Mouse (Mus musculus) heart, adult 2 months (tissue): ENCODE measurements around the gene Mmrn2. TPM values are rescaled to one million over a fixed set of nuclear protein-coding genes. Genes with fewer than 3 reads are reported as not detected.

Experiments used
- DNase-seq, 2 experiments: peaks; one replicate each; pipeline ENCODE4 v3.0.0; 2021
- H3K27ac ChIP-seq: fragments of 200-600 bp; 2 replicates; pipeline ENCODE4 v1.8.1; 2022
- H3K27me3 ChIP-seq: fragments of 200-500 bp; 2 replicates; pipeline ENCODE4 v1.6.1; 2012; ENCODE audit warnings: mild to moderate bottlenecking, low read length, inconsistent platforms, mixed read lengths; ENCODE audit not compliant: control insufficient read depth, insufficient read depth
- H3K36me3 ChIP-seq: fragments of 200-500 bp; 2 replicates; pipeline ENCODE4 v1.6.1; 2012; ENCODE audit warnings: low read length, inconsistent platforms; ENCODE audit not compliant: control insufficient read depth, insufficient read depth
- H3K4me1 ChIP-seq: fragments of 200-500 bp; 2 replicates; pipeline ENCODE4 v1.6.1; 2011; ENCODE audit warnings: low read length; ENCODE audit not compliant: control insufficient read depth, insufficient read depth
- H3K4me3 ChIP-seq: fragments of 200-600 bp; 2 replicates; pipeline ENCODE4 v1.8.1; 2022
- H3K79me2 ChIP-seq: fragments of 200-500 bp; replicated peaks from 2 replicates; pipeline ENCODE4 v1.6.1; 2012; ENCODE audit warnings: mild to moderate bottlenecking, inconsistent platforms, low read length, moderate library complexity, mixed read lengths; ENCODE audit not compliant: control insufficient read depth, insufficient read depth
- H3K9ac ChIP-seq: fragments of 200-500 bp; 2 replicates; pipeline ENCODE4 v1.6.1; 2012; ENCODE audit warnings: low read depth, mild to moderate bottlenecking, control low read depth, inconsistent platforms, low read length, mixed read lengths
- CTCF ChIP-seq: fragments of 200-600 bp; IDR thresholded peaks from 2 replicates; pipeline ENCODE4 v1.8.1; 2022; ENCODE audit warnings: antibody characterized with exemption, mild to moderate bottlenecking, moderate library complexity
- EP300 ChIP-seq: fragments of 200-500 bp; IDR thresholded peaks from 2 replicates; pipeline ENCODE4 v1.6.1; 2011; ENCODE audit warnings: low read depth, low read length, control low read depth; ENCODE audit not compliant: insufficient read depth
- POLR2A ChIP-seq: fragments of 200-500 bp; IDR thresholded peaks from 2 replicates; pipeline ENCODE4 v1.6.1; 2011; ENCODE audit warnings: mild to moderate bottlenecking, low read depth, low read length, control low read depth; ENCODE audit not compliant: insufficient read depth
- WGBS: fragments of 180-500 bp; shearing (Covaris S2); methylation state at CpG from one replicate; pipeline ENCODE4 v1.1.7; 2018; 5-methylcytosine and 5-hydroxymethylcytosine counted together
- intact Hi-C: fragments of 180-260 bp; cut with DNase I; formaldehyde crosslinking; loops from one replicate; pipeline ENCODE4 v1.15.1; 2025
- polyA plus RNA-seq: library from polyadenylated mRNA; depleted of rRNA; stranded (reverse); fragments of >200 nt; gene quantifications from 2 replicates; pipeline ENCODE4 v1.2.3, GENCODE M21; 2012; rRNA removed
- total RNA-seq, 2 experiments: library from RNA; stranded (reverse); gene quantifications; 2 replicates each; pipeline ENCODE4 v1.2.3; 2021

Gene Mmrn2
- total and polyA plus RNA-seq, 3 experiments = 17.6 to 44.1 (median 30.4) TPM

DNA sequence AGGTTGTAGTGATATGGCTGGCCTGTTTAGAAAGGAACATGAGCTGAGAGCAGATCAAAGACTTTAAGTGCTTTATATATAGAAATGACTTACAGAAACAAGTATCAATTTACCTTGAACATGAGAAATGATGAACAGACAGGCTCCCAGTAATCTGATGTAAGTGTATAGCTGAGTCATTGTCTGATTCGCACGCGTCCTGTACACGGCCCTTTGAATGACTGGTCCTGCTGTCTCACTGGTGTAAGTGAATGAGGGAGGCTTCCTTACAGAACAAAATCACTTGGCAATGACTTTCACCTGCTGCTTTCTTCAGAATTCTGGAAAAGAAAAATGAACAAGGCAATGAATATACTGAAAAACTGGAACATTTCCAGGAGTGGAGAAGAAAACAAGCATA, 72.4 kb downstream of the Mmrn2 start:
- H3K27me3 ChIP-seq = no peaks in the 10 kb centered on the region
- no peak overlapping the region for H3K9ac ChIP-seq
- H3K4me1 ChIP-seq = peaks cover 4% of the 10 kb centered on the region; the same call in 1 of the 2 replicates
- no peak for TF ChIP-seq EP300
- no peak for TF ChIP-seq POLR2A
- TF ChIP-seq CTCF = no peak
- peaks cover 22% of the 10 kb centered on the region for H3K36me3 ChIP-seq
- DNase-seq = no peak
- H3K79me2 ChIP-seq = no peaks in the 10 kb centered on the region
- H3K4me3 ChIP-seq = no peak overlapping the region
- H3K27ac ChIP-seq = no peak overlapping the region
- intact Hi-C loops = no loop called here
- WGBS = 64% methylated on average over 4 of the region's 4 CpGs

DNA sequence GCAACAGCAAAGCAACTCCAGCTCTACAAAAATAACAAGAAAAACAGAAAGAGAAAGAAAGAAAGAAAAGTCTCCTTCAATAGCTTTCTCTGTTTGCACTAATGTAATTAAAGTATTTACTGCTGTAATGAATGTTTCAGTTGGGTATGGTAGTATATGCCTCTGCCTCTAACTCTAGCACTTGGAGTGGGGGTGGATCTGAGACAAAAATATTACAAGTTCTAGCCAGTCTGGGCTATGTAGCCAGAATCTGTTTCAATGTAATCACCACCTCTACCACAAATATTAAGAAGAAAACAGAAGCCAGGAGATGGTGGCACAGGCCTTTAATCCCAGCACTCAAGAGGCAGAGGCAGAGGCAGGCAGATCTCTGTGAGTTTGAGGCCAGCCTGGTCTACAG, 73.1 kb downstream of the Mmrn2 start:
- TF ChIP-seq EP300 = no peak
- H3K27me3 ChIP-seq = no peaks in the 10 kb centered on the region
- H3K9ac ChIP-seq = no peak overlapping the region
- H3K79me2 ChIP-seq = no peaks in the 10 kb centered on the region
- DNase-seq = no peak
- H3K4me3 ChIP-seq = no peak overlapping the region
- no peak overlapping the region for H3K27ac ChIP-seq
- intact Hi-C loops = no loop called here
- H3K36me3 ChIP-seq = peaks cover 16% of the 10 kb centered on the region
- peaks cover 2% of the 10 kb centered on the region; the same call in 1 of the 2 replicates for H3K4me1 ChIP-seq

DNA sequence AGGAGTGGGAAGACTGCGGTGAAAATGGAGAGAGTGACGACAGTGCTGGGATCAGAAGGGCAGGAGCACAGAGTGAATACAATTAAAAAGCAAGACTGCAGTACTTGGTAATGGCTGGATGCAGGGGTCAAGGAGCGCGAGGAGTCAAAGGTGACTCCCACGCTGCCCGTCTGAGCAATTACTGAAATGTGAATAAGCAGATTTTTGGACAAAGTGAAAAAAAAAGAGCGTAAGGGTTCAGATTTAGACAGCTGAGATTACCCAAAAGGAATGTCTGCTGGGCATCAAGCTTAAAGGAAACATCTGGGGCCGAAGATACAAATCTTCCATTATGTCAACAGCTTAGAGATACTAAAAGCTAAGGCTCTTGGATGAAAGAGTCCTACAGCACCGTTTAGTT, 74.5 kb downstream of the Mmrn2 start:
- no peak for TF ChIP-seq POLR2A
- no peak for TF ChIP-seq CTCF
- TF ChIP-seq EP300 = no peak
- Histone ChIP-seq H3K36me3 (peaks cover 13% of the 10 kb centered on the region), H3K9ac (no peak overlapping the region), H3K27me3 (no peaks in the 10 kb centered on the region), H3K27ac (no peak overlapping the region), H3K4me1 (peaks cover 1% of the 10 kb centered on the region), H3K79me2 (no peaks in the 10 kb centered on the region), H3K4me3 (no peak overlapping the region)
- intact Hi-C loops = no loop called here
- DNase-seq = no peak
- WGBS = 29% methylated on average over 9 of the region's 9 CpGs

DNA sequence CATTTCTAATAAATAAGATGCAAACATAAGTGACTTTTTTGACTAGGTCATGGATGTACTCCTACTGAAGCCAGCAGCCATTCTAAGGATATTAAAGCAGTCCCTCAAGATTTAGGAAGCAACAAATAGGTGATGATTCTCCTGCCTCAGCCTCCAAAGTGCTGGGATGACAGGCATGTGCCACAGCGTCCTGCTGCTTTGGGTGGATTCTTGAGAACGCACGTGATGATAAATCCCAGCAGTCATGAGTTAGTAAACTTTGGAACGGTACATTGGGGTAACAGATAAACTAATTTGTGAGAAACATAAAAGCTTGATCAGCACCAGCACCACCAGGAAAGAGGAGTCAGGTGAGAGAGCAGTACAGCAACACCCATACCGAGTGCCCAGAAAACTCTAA, 75.2 kb downstream of the Mmrn2 start:
- DNase-seq = no peak
- H3K4me1 ChIP-seq = peaks cover 1% of the 10 kb centered on the region
- TF ChIP-seq EP300 (no peak), POLR2A (no peak), CTCF (no peak)
- no peaks in the 10 kb centered on the region for H3K27me3 ChIP-seq
- H3K36me3 ChIP-seq = peaks cover 7% of the 10 kb centered on the region
- H3K27ac ChIP-seq = no peak overlapping the region
- no peaks in the 10 kb centered on the region for H3K79me2 ChIP-seq
- H3K4me3 ChIP-seq = no peak overlapping the region
- intact Hi-C loops = no loop called here
- H3K9ac ChIP-seq = no peak overlapping the region
- 70% methylated on average over 5 of the region's 5 CpGs for WGBS

DNA sequence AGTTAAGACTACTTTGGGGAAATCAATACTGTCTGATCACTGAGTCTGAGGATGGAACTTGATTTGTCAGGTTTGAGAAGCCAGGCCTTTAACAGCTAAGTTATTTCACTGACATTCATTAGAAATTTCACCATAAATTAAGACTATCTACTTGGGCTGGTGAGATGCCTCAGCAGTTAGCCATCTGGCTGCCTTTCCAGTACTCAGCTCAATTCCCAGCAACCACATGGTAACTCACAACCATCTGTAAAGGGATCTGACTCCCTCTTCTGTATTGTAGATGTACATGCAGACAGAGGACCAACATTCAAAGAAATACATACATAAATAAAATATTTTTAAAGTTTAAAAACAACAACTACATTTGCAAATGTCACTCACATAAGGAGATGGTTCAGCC, 76.6 kb downstream of the Mmrn2 start:
- Histone ChIP-seq H3K36me3 (peaks cover 5% of the 10 kb centered on the region), H3K9ac (no peak overlapping the region), H3K79me2 (no peaks in the 10 kb centered on the region), H3K27me3 (no peaks in the 10 kb centered on the region), H3K4me1 (peaks cover 3% of the 10 kb centered on the region), H3K4me3 (no peak overlapping the region), H3K27ac (no peak overlapping the region)
- TF ChIP-seq CTCF (no peak), POLR2A (no peak), EP300 (no peak)
- intact Hi-C loops = no loop called here
- DNase-seq = no peak

DNA sequence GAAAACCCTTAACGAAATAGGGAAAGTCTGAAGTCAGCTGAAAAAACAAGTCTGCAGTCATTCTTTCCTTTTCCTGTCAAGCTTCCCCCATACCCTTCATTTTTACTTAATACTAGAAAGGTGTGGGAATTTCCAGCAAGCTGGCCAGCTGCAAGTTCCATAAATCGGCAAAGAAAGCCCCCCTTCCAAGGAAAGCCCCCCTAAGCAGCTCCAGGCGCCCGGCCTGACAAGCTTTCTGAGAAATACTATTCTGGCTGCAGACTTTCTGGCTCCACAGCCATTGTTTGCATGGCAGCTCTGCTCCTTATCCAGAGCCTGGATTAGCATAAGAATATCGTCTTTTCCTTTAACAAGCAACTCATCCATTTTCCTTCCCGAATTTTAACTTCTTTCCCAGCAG, 78.4 kb downstream of the Mmrn2 start:
- H3K9ac ChIP-seq = no peak overlapping the region
- intact Hi-C loops = no loop called here
- H3K36me3 ChIP-seq = peaks cover 16% of the 10 kb centered on the region

More for the DNA sequence above, 78.4 kb downstream of the Mmrn2 start:
- TF ChIP-seq EP300 = no peak
- no peak for TF ChIP-seq CTCF
- TF ChIP-seq POLR2A = no peak
- WGBS = 17% methylated on average over 6 of the region's 6 CpGs
- H3K27me3 ChIP-seq = no peaks in the 10 kb centered on the region
- H3K4me1 ChIP-seq = peaks cover 4% of the 10 kb centered on the region
- H3K4me3 ChIP-seq = no peak overlapping the region
- H3K79me2 ChIP-seq = no peaks in the 10 kb centered on the region
- DNase-seq = no peak
- H3K27ac ChIP-seq = no peak overlapping the region

Other genes starting within 250 kb of the Mmrn2 start
- gene Npy4r, start 223.0 kb upstream of the Mmrn2 start, total RNA-seq = under 1 TPM; 0.08 to 0.18 TPM
- 0.80 and 1.1 TPM in 2 replicates for gene Npy4r, start 223.0 kb upstream of the Mmrn2 start, polyA plus RNA-seq
- under 1 TPM; 0.23 to 0.26 TPM for gene Gprin2, start 173.8 kb upstream of the Mmrn2 start, total RNA-seq
- gene Gprin2, start 173.8 kb upstream of the Mmrn2 start, polyA plus RNA-seq = 0.10 and 0.20 TPM in 2 replicates
- under 1 TPM; 0.43 to 0.78 TPM for gene Syt15, start 155.9 kb upstream of the Mmrn2 start, total RNA-seq
- 1.5 and 1.6 TPM in 2 replicates for gene Syt15, start 155.9 kb upstream of the Mmrn2 start, polyA plus RNA-seq
- 1 to 10 TPM; 7.8 to 9.9 TPM for gene Shld2, start 65.0 kb upstream of the Mmrn2 start, total RNA-seq
- 2.4 and 3.5 TPM in 2 replicates for gene Shld2, start 65.0 kb upstream of the Mmrn2 start, polyA plus RNA-seq
- 100 to 1,000 TPM; 127 to 148 TPM for gene Glud1, start 64.7 kb upstream of the Mmrn2 start, total RNA-seq
- 52.1 and 73.2 TPM in 2 replicates for gene Glud1, start 64.7 kb upstream of the Mmrn2 start, polyA plus RNA-seq
- not detected for gene Fam25c, start 20.0 kb upstream of the Mmrn2 start, total RNA-seq
- gene Fam25c, start 20.0 kb upstream of the Mmrn2 start, polyA plus RNA-seq = not detected in 2 replicates
- 10 to 100 TPM; 11.5 to 12.9 TPM for gene Sncg, start 676 bp upstream of the Mmrn2 start, total RNA-seq
- gene Sncg, start 676 bp upstream of the Mmrn2 start, polyA plus RNA-seq = 14.2 and 15.2 TPM in 2 replicates
- 10 to 100 TPM; 58.4 to 62.5 TPM for gene Bmpr1a, start 127.9 kb downstream of the Mmrn2 start, total RNA-seq
- gene Bmpr1a, start 127.9 kb downstream of the Mmrn2 start, polyA plus RNA-seq = 13.8 and 38.2 TPM in 2 replicates
- gene 9230112D13Rik, start 147.3 kb downstream of the Mmrn2 start, total RNA-seq = not detected
- not detected in 2 replicates for gene 9230112D13Rik, start 147.3 kb downstream of the Mmrn2 start, polyA plus RNA-seq
- 1,000 to 10,000 TPM in 1 of 2 experiments, 100 to 1,000 TPM in 1; 940 to 1,084 TPM for gene Ldb3, start 213.2 kb downstream of the Mmrn2 start, total RNA-seq
- 1,077 and 1,138 TPM in 2 replicates for gene Ldb3, start 213.2 kb downstream of the Mmrn2 start, polyA plus RNA-seq
- gene Opn4, start 224.7 kb downstream of the Mmrn2 start, total RNA-seq = 1 to 10 TPM; 2.4 to 2.6 TPM
- 7.9 and 9.2 TPM in 2 replicates for gene Opn4, start 224.7 kb downstream of the Mmrn2 start, polyA plus RNA-seq